Mouse (Mus musculus) midbrain, postnatal 0 days (tissue): Measurements from ENCODE around the gene Ptms. TPM values are rescaled to one million over a fixed set of nuclear protein-coding genes. Genes with fewer than 3 reads are reported as not detected.

Source experiments
- ATAC-seq: fragments of 200-750 bp; cut with Nextera tagmentation; 2 replicates; pipeline ENCODE4 v1.8.0; 2017; ENCODE audit warnings: moderate number of reproducible peaks, mild to moderate bottlenecking, moderate TSS enrichment, moderate library complexity; ENCODE audit not compliant: low FRiP score
- DNase-seq: peaks from one replicate; pipeline ENCODE4 v3.0.0-alpha.2; 2015; ENCODE audit warnings: low spot score
- H3K27ac ChIP-seq: fragments of 300-500 bp; sonication (generic); 2 replicates; pipeline ENCODE4 v1.5.1; 2014; ENCODE audit warnings: low read depth, mild to moderate bottlenecking, low read length, mixed read lengths
- H3K27me3 ChIP-seq: fragments of 300-500 bp; sonication (generic); 2 replicates; pipeline ENCODE4 v1.6.1; 2014; ENCODE audit warnings: low read length, control low read depth, mixed read lengths; ENCODE audit not compliant: insufficient read depth
- H3K36me3 ChIP-seq: fragments of 300-500 bp; sonication (generic); 2 replicates; pipeline ENCODE4 v1.6.1; 2014; ENCODE audit warnings: low read length, control low read depth, mixed read lengths; ENCODE audit not compliant: insufficient read depth
- H3K4me1 ChIP-seq: fragments of 300-500 bp; sonication (generic); 2 replicates; pipeline ENCODE4 v1.6.1; 2014; ENCODE audit warnings: mild to moderate bottlenecking, control low read depth, antibody characterized with exemption, low read length, mixed read lengths; ENCODE audit not compliant: insufficient read depth
- H3K4me2 ChIP-seq: fragments of 300-500 bp; sonication (generic); 2 replicates; pipeline ENCODE4 v1.6.1; 2014; ENCODE audit warnings: low read depth, mild to moderate bottlenecking, low read length, mixed read lengths; ENCODE audit not compliant: poor library complexity, severe bottlenecking
- H3K4me3 ChIP-seq: fragments of 300-500 bp; sonication (generic); 2 replicates; pipeline ENCODE4 v1.5.1; 2014; ENCODE audit warnings: low read depth, mild to moderate bottlenecking, low read length, moderate library complexity
- H3K9ac ChIP-seq: fragments of 300-500 bp; sonication (generic); replicated peaks from 2 replicates; pipeline ENCODE4 v1.6.1; 2014; ENCODE audit warnings: mild to moderate bottlenecking, low read length, moderate library complexity, mixed read lengths; ENCODE audit not compliant: poor library complexity, severe bottlenecking
- H3K9me3 ChIP-seq: fragments of 300-500 bp; sonication (generic); 2 replicates; pipeline ENCODE4 v1.6.1; 2016; ENCODE audit warnings: low read length, control low read depth
- CTCF ChIP-seq: IDR thresholded peaks from 2 replicates; pipeline ENCODE4 v1.5.1; 2016; ENCODE audit warnings: antibody characterized with exemption, mild to moderate bottlenecking
- WGBS: fragments of 180-500 bp; shearing (Covaris S2); extraction: QIAGEN DNeasy Blood & Tissue Kit; methylation state at CpG from one replicate; pipeline ENCODE4 v1.1.7; 2014; 5-methylcytosine and 5-hydroxymethylcytosine counted together
- polyA plus RNA-seq: library from polyadenylated mRNA; unstranded; fragments of >200 nt; fragmentation: Nextera tagmentation; extraction: Ambion mirVana; gene quantifications from 2 replicates; pipeline ENCODE4 v1.2.1, GENCODE M21; 2015
- total RNA-seq: library from RNA; depleted of rRNA; stranded (reverse); fragments of >200 nt; gene quantifications from 2 replicates; pipeline ENCODE4 v1.2.3, GENCODE M21; 2014

The Ptms gene
- total and polyA plus RNA-seq, 2 experiments from 2014 or later, result 810 to 814 TPM

DNA sequence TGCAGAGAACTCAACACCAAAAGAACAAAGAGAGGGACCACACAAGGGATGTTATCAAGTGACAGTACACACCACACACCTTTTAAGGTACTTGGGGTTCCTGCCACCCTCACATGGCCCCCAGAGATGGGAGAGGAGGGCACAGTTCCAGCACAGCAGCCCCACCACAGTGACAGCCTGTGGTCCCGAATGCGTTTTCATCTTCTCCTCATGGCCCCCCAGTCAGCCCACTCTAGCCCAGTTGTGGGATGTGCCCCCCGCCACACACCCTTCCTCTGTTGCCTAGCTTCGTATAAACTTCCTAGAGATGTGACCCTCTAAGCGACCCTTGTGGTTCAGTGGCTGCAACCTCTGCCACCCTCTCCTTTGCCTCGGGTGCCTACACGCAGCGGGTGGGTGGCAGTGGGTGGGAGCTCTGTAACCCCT is 33.9 kb downstream of the Ptms start:
- Histone ChIP-seq H3K27me3 (no peaks in the 10 kb centered on the region), H3K9me3 (no peaks in the 10 kb centered on the region), H3K9ac (no peak overlapping the region), H3K4me2 (no peak overlapping the region), H3K4me3 (no peak overlapping the region), H3K27ac (no peak overlapping the region), H3K4me1 (no peaks in the 10 kb centered on the region), H3K36me3 (no peaks in the 10 kb centered on the region)
- no peak for TF ChIP-seq CTCF
- DNase-seq, result no peak
- WGBS, result 92% methylated on average over 8 of the region's 8 CpGs
- no peak for ATAC-seq

GRCm38 (mm10) chr6:124884714-124885500 is 35.0 kb downstream of the Ptms start:
- Histone ChIP-seq H3K4me2 (no peak overlapping the region), H3K9me3 (no peaks in the 10 kb centered on the region), H3K9ac (no peak overlapping the region), H3K36me3 (no peaks in the 10 kb centered on the region), H3K4me1 (no peaks in the 10 kb centered on the region), H3K4me3 (no peak overlapping the region), H3K27ac (no peak overlapping the region), H3K27me3 (no peaks in the 10 kb centered on the region)
- TF ChIP-seq CTCF, result no peak
- ATAC-seq, result no peak
- 78% methylated on average over 10 of the region's 10 CpGs for WGBS
- no peak for DNase-seq

DNA sequence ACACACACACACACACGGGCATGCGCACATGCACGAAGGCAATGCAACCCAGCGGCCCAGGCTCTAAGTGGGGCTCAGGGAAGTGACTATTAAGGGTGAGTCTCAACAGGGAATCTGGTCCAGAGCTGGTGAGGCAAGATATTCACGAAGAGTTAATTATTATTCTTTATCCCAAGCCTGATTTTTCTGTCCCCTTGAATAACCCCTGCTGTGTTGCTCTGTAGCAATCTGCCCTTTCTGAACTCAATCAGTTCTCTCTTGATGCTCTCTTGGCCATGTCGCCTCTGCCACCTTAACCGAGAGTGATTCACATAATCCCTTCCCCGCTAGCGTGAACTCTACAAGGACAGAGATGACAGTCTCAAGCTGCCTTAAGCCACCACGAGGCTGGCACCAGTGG is 36.6 kb downstream of the Ptms start:
- Histone ChIP-seq H3K4me1 (no peaks in the 10 kb centered on the region), H3K4me3 (no peak overlapping the region), H3K27me3 (no peaks in the 10 kb centered on the region), H3K9ac (no peak overlapping the region), H3K36me3 (no peaks in the 10 kb centered on the region), H3K9me3 (no peaks in the 10 kb centered on the region), H3K27ac (no peak overlapping the region), H3K4me2 (no peak overlapping the region)
- no peak for TF ChIP-seq CTCF
- 64% methylated on average over 10 of the region's 10 CpGs for WGBS
- ATAC-seq, result no peak
- no peak for DNase-seq

DNA sequence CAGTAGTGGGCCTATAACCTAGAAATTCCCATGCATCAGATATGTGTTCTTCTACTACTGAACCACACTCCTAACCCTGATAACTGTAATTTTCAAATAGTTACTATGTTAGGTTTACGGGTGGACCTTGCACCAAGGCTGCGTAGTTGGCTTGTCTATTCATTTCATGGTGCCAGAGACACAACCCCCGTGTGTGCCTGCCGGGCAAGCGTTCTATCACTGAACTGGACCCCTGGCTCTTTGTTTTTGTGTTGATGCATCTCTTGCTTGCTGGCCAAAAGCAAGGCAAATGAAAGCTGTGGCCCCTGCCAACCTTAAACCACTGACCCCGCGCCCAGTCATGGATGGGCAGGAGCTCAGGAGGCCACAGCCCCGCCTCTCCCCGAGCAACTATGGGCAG is 38.1 kb downstream of the Ptms start:
- Histone ChIP-seq H3K27ac (no peak overlapping the region), H3K4me1 (no peaks in the 10 kb centered on the region), H3K9ac (no peak overlapping the region), H3K27me3 (no peaks in the 10 kb centered on the region), H3K4me3 (no peak overlapping the region), H3K4me2 (no peak overlapping the region), H3K9me3 (no peaks in the 10 kb centered on the region), H3K36me3 (no peaks in the 10 kb centered on the region)
- TF ChIP-seq CTCF, result no peak
- DNase-seq (no peak), ATAC-seq (no peak)
- WGBS, result 91% methylated on average over 9 of the region's 9 CpGs

- no peak overlapping the region for H3K4me3 ChIP-seq
- no peak for DNase-seq
- no peak for ATAC-seq
- H3K27ac ChIP-seq, result no peak overlapping the region
- H3K4me2 ChIP-seq, result no peak overlapping the region
- no peak for TF ChIP-seq CTCF
- WGBS, result 60% methylated on average over 6 of the region's 6 CpGs
- H3K9ac ChIP-seq, result no peak overlapping the region
- no peaks in the 10 kb centered on the region for H3K36me3 ChIP-seq
- no peaks in the 10 kb centered on the region for H3K9me3 ChIP-seq
- no peaks in the 10 kb centered on the region for H3K4me1 ChIP-seq
- no peaks in the 10 kb centered on the region for H3K27me3 ChIP-seq
Observed at GRCm38 (mm10) chr6:124879390-124879789, 40.5 kb downstream of the Ptms start.

DNA sequence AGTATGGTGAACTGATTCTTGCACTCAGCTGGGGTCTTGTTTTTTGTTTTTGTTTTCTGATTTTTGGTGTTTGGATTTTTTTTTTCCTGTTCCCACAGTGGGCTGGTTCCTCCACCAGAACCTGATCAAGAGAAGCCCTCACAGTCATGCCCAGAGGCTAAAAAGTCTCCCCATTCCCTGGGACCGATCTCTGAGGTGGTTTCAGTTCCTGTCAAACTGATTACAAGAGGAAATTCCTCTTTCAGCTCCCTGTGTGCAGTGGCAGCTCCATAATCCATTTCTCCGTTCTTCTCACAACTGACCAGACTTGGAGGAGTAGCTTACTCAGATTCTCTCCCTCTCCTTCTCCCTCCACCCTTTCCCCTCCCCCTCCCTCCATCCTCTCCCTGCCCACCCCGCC is 45.6 kb downstream of the Ptms start:
- no peak for ATAC-seq
- Histone ChIP-seq H3K4me1 (no peaks in the 10 kb centered on the region), H3K27ac (no peak overlapping the region), H3K27me3 (no peaks in the 10 kb centered on the region), H3K36me3 (no peaks in the 10 kb centered on the region), H3K9me3 (no peaks in the 10 kb centered on the region), H3K9ac (no peak overlapping the region), H3K4me3 (no peak overlapping the region), H3K4me2 (no peak overlapping the region)
- TF ChIP-seq CTCF, result no peak
- WGBS, result 44% methylated on average over 3 of the region's 3 CpGs
- no peak for DNase-seq
